Comparison of ENCODE assay signal across 8 mouse cellular contexts in the genomic region with DNA sequence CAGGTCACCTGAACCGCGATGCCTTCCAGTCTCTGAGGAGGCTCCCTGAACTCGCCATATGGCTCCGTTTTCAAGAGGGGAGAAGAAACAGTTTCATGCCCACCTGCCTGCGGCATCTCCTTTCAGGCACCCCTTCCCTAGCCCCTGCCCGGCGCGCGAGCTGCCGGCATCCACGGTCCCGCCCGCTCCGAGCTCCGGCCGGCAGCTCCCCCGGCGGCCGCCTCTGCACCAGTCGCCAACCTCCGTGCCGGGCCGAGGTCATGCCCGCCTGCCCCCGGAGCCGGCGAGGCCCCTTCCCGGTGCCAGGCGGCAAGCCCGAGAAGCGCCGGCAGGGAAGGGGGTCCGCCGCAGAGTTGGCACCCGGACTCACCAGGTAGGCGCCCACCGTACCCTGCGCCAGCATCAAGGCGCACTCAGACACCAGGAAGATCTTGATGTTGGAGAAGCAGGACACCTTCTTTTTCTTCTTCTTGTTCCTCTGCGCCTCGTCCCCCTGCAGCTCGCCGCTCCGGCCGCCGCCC. TPM values are rescaled to one million over a fixed set of nuclear protein-coding genes. Genes with fewer than 3 reads are reported as not detected.
DNase-seq lines count a peak whose midpoint lies in the region; ATAC-seq and TF ChIP-seq lines count a peak whose summit lies in the region.

No protein-coding gene starts in this region.

- H3K4me3 ChIP-seq in heart, adult 2 months = peak overlapping the region; percentile 88
- peak overlapping the region; percentile 79 for H3K4me3 ChIP-seq in midbrain, postnatal 0 days (ENCODE audit: low read depth, low read length)

- peak; percentile 69 for TF ChIP-seq CTCF in heart, adult 2 months (IDR thresholded peaks at IDR 0.05)
- peak; percentile 39 for TF ChIP-seq CTCF in midbrain, postnatal 0 days (IDR thresholded peaks at IDR 0.05)

- H3K4me1 ChIP-seq in heart, adult 2 months (ENCODE audit: control insufficient read depth, insufficient read depth, low read length) = peaks cover 6% of the 10 kb centered on the region
- H3K4me1 ChIP-seq in midbrain, postnatal 0 days (ENCODE audit: insufficient read depth, low read length) = peaks cover 18% of the 10 kb centered on the region; the same call in 1 of the 2 replicates

- peak; percentile 30 to 42 for DNase-seq in thymus, adult 18-20 months
- DNase-seq in thymus, postnatal 0 days (ENCODE audit: low spot score) = no peak
- peak; percentile 72 for DNase-seq in embryo, embryonic 9.5 days (ENCODE audit: extremely low spot score)
- peak; percentile 78 to 81 for DNase-seq in heart, adult 2 months
- DNase-seq in kidney, adult 18-20 months = peak; percentile 77
- peak; percentile 7 for DNase-seq in liver
- peak; percentile 17 for DNase-seq in midbrain, postnatal 0 days (ENCODE audit: low spot score)
- DNase-seq in testis, postnatal 14 days (ENCODE audit: low spot score) = peak; percentile 16

- TF ChIP-seq EP300 in heart, adult 2 months (IDR thresholded peaks at IDR 0.05; ENCODE audit: insufficient read depth, low read depth, low read length) = no peak

- under 1% methylated on average over 46 of the region's 46 CpGs for WGBS in heart, adult 2 months
- under 1% methylated on average over 41 of the region's 46 CpGs for WGBS in midbrain, postnatal 0 days

- H3K4me2 ChIP-seq in midbrain, postnatal 0 days (ENCODE audit: low read depth, low read length, poor library complexity, severe bottlenecking) = peak overlapping the region; percentile 77

- no peak for TF ChIP-seq POLR2A in heart, adult 2 months (IDR thresholded peaks at IDR 0.05; ENCODE audit: insufficient read depth, low read depth, low read length)

- no peaks in the 10 kb centered on the region; the same call in 1 of the 2 replicates for H3K36me3 ChIP-seq in heart, adult 2 months (ENCODE audit: control insufficient read depth, insufficient read depth, low read length)
- no peaks in the 10 kb centered on the region for H3K36me3 ChIP-seq in midbrain, postnatal 0 days (ENCODE audit: insufficient read depth, low read length)

- intact Hi-C loops in heart, adult 2 months (cut with DNase I) = loop anchor here (2.0 kb wide), 5 partner anchors 25 to 557 kb away; no protein-coding TSS in a partner anchor

- no peaks in the 10 kb centered on the region for H3K27me3 ChIP-seq in heart, adult 2 months (ENCODE audit: control insufficient read depth, insufficient read depth, low read length)
- H3K27me3 ChIP-seq in midbrain, postnatal 0 days (ENCODE audit: insufficient read depth, low read length) = no peaks in the 10 kb centered on the region

- ATAC-seq in midbrain, postnatal 0 days (ENCODE audit: low FRiP score) = peak; percentile 77

- H3K9ac ChIP-seq in heart, adult 2 months (ENCODE audit: low read depth, low read length) = peak overlapping the region; percentile 96
- peak overlapping the region; percentile 87 for H3K9ac ChIP-seq in midbrain, postnatal 0 days (replicated peaks; ENCODE audit: low read length, poor library complexity, severe bottlenecking)

- peak overlapping the region; percentile 94 for H3K27ac ChIP-seq in heart, adult 2 months
- peak overlapping the region; percentile 95 for H3K27ac ChIP-seq in midbrain, postnatal 0 days (ENCODE audit: low read depth, low read length)

- H3K79me2 ChIP-seq in heart, adult 2 months (replicated peaks; ENCODE audit: control insufficient read depth, insufficient read depth, low read length) = 0 out of 2 replicates have a peak, but pooled peaks cover 1% of the 10 kb centered on the region

- no peaks in the 10 kb centered on the region for H3K9me3 ChIP-seq in midbrain, postnatal 0 days (ENCODE audit: low read length)

RNA-seq across cellular contexts. Expression of a gene that starts 0.5 kb away (rescaled TPM):
- 11.0 and 11.3 TPM in 2 replicates for polyA plus RNA-seq in thymus, postnatal 0 days (2015; fragmentation: Nextera tagmentation; extraction: Ambion mirVana)
- 100 to 1,000 TPM; 124 to 146 TPM for total RNA-seq in heart, adult 2 months (2021)
- 93.1 and 138 TPM in 2 replicates for polyA plus RNA-seq in heart, adult 2 months (2012; rRNA removed)
- 32.7 and 39.2 TPM in 2 replicates for total RNA-seq in midbrain, postnatal 0 days (2014; rRNA removed)
- 21.8 and 23.4 TPM in 2 replicates for polyA plus RNA-seq in midbrain, postnatal 0 days (2015; fragmentation: Nextera tagmentation; extraction: Ambion mirVana)
